Mouse (Mus musculus): ENCODE measurements around the gene Unc119. TPM values are rescaled to one million over a fixed set of nuclear protein-coding genes. Genes with fewer than 3 reads are reported as not detected.

Gene Unc119
- 33.6 TPM for polyA plus RNA-seq (2017; shearing (Covaris generic))

DNA sequence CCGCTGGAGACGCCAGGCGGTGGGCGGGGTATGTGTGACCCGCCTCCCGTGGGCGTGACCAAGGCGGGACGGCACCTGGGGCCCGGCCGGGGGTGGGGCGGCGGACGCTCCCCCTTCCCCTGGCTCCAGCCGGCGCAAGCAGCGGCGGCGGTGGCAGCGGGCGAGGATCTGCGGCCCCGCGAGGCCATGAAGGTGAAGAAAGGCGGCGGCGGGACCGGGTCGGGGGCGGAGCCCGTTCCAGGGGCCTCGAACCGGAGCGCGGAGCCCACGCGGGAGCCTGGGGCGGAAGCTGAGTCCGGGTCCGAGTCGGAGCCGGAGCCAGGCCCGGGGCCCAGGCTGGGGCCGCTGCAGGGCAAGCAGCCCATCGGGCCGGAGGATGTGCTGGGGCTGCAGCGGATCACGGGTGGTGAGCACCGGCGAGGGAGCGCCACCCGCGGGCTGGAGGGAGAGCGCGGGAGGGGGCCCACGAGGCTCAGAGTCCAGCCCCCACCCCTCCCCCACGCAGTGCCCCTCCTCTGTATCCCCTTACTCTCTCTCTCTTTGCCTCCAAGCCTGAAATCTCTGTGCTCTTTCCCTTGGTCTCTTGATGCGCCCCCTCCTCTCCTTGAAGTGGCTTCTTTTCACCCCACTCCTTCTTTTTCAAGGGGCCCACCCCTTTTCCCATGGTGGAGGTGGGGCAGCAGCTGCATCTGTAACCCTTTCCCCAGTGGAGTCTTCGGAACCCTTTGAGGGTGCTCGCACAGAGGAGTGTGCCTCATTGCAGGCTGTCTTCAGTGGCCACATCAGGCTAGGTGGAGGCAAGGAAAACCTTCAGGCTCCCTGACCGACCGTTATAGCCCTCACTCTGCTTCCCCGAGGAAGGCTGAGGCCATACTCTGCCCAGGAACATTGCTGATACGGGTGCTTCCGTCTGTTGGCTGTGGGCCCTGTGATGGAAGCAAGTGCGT is at the start of gene Unc119:
TSS of gene Unc119 (plus strand) at position 102 of the 947 bp plus-strand sequence.

DNA sequence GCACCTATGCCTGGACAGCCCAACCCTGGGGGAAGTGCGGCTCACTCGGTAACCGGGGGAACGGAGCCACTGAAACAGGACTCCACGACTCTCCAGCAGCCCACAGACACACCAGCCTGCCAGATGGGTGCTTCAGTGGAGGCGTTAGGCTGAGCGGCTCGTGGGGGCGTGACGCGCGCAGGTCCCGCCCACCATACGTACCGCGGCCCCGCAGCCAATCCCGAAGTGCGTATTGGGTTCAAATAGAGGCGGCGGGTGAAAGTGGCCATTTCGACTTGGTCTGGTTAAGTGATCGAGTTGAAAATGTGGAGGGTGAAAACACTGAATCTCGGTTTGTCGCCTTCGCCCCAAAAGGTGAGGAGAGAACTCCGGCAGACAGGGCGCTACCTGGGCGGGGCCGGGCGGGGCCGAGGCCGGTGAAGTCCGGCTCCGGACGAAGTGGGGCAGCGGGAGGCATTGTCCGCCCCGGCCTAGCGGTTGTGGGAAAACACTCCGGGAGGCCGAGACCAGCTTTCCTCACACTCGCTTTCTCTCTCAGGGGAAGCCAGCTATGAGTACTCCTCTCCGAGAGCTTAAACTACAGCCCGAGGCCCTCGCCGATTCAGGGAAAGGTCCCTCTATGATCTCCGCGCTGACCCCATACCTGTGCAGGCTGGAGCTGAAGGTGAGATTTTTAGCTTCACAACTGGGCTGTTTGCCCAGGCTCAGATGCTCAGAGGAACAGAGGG is 41.8 kb upstream of the Unc119 start, which contains the start of gene Spag5:
TSS of gene Spag5 (plus strand) at position 173 of the 728 bp plus-strand sequence.

DNA sequence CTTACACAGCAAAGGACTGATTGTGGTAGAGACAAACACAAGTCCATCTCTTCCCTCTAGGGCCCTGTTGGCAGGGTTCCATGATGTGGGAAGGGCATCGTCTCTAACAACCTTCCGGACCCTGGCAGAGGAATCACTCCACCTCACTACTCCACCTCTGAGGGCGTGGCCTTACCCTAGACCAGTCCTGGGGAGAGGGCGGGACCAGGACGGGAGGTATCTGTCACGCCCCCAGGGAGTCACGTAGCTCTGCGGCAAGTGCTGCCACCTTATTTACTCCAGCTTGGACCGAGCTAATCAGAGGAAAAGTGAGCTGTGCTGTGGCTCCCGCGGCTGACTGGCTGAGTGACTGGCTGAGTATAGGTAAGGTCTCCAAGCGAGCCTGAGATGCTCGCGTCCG is 20.4 kb upstream of the Unc119 start, which contains the start of gene Aldoc:
TSS of gene Aldoc (plus strand) at position 109 of the 400 bp plus-strand sequence.

DNA sequence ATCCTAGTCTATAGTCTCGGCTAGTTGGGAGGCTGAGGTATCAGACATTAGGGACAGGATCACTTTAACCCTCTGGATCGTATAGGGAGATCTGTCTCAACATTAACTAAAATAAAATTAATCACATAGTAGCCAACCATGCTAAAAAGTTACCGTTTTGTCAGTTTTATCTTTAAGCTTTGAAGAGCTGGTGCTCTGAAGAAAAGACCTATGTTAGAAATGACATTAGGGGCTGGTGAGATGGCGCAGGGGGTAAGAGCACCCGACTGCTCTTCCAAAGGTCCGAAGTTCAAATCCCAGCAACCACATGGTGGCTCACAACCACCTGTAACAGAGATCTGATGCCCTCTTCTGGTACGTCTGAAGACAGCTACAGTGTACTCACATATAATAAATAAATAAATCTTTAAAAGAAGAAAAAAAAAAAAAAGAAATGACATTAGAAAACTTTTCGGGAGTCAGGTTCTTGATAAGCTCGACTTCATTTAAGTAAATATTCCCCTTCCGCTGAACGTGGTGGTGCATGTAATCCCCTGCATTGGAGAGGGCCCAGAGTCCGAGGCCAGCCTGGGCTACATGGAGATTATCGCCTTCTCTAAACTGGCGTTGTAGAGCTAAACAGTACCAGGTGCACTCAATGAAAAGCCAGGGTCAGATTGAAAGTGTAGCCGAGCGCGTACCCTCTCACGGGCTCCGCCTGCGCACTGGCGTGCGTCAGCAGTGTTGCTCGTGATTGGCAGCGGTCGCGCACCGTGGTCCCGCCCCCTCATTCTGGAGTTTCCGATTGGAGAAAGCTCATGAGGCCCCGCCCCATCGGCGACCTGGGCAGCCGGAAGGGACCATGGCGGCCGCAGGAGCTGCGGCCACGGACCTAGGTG is 15.4 kb upstream of the Unc119 start, which contains the start of gene Pigs:
TSS of gene Pigs (plus strand) at position 782 of the 878 bp plus-strand sequence.

DNA sequence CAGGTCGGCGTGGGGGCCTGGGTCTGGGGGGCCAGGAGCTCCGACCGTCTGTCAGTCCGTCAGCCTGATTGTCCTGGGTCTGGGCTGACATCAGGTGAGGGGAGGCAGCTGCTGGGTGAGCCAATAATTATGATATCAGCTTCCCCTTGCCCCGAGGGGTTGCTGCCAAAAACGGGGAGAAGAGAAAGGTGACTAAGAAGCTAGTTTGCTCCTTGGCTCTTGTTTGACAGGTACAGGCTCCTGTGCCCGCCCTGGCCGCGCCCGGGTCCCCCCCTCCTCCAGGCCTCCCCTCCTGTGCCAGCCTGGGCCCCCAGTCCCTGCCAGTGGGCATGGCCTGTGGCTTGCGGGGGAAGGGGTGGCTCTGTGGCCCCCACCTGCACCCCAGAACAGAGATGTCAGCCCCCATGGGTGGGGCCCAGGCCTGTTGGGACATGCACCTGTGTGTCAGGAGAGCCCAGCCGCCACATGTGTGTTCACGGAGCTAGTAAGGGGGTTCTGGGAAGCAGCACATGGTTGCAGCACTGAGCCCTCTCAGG is 43.3 kb downstream of the Unc119 start, which contains the start of gene Foxn1:
TSS of gene Foxn1 (minus strand) at position 51 of the 536 bp plus-strand sequence.

Other genes with a start within 250 kb of the Unc119 start
- 28.8 TPM for gene Fam222b, start 248.8 kb upstream of the Unc119 start, polyA plus RNA-seq (2017; shearing (Covaris generic))
- gene Traf4, start 177.9 kb upstream of the Unc119 start, polyA plus RNA-seq (2017; shearing (Covaris generic)) = 6.3 TPM
- 14.2 TPM for gene Nek8, start 166.8 kb upstream of the Unc119 start, polyA plus RNA-seq (2017; shearing (Covaris generic))
- 4.6 TPM for gene Tlcd1, start 166.8 kb upstream of the Unc119 start, polyA plus RNA-seq (2017; shearing (Covaris generic))
- gene Rpl23a, start 159.9 kb upstream of the Unc119 start, polyA plus RNA-seq (2017; shearing (Covaris generic)) = 1,229 TPM
- 0.80 TPM for gene Rab34, start 155.1 kb upstream of the Unc119 start, polyA plus RNA-seq (2017; shearing (Covaris generic))
- 0.82 TPM for gene Proca1, start 150.1 kb upstream of the Unc119 start, polyA plus RNA-seq (2017; shearing (Covaris generic))
- 100 TPM for gene Sdf2, start 97.7 kb upstream of the Unc119 start, polyA plus RNA-seq (2017; shearing (Covaris generic))
- 62.3 TPM for gene Supt6, start 97.5 kb upstream of the Unc119 start, polyA plus RNA-seq (2017; shearing (Covaris generic))
- 91.3 TPM for gene 2610507B11Rik, start 81.7 kb upstream of the Unc119 start, polyA plus RNA-seq (2017; shearing (Covaris generic))
- gene BC030499, start 52.6 kb upstream of the Unc119 start, polyA plus RNA-seq (2017; shearing (Covaris generic)) = 0.30 TPM
- gene Spag5, start 42.0 kb upstream of the Unc119 start, polyA plus RNA-seq (2017; shearing (Covaris generic)) = 2.6 TPM
- gene Aldoc, start 20.5 kb upstream of the Unc119 start, polyA plus RNA-seq (2017; shearing (Covaris generic)) = 13.5 TPM
- 148 TPM for gene Pigs, start 15.1 kb upstream of the Unc119 start, polyA plus RNA-seq (2017; shearing (Covaris generic))
- not detected for gene Foxn1, start 43.1 kb downstream of the Unc119 start, polyA plus RNA-seq (2017; shearing (Covaris generic))
- not detected for gene Slc13a2, start 78.7 kb downstream of the Unc119 start, polyA plus RNA-seq (2017; shearing (Covaris generic))
- 2.4 TPM for gene Slc46a1, start 122.2 kb downstream of the Unc119 start, polyA plus RNA-seq (2017; shearing (Covaris generic))
- gene Sarm1, start 154.3 kb downstream of the Unc119 start, polyA plus RNA-seq (2017; shearing (Covaris generic)) = 2.2 TPM
- not detected for gene Vtn, start 155.6 kb downstream of the Unc119 start, polyA plus RNA-seq (2017; shearing (Covaris generic))
- gene Sebox, start 160.0 kb downstream of the Unc119 start, polyA plus RNA-seq (2017; shearing (Covaris generic)) = not detected
- gene Tmem199, start 168.7 kb downstream of the Unc119 start, polyA plus RNA-seq (2017; shearing (Covaris generic)) = 50.4 TPM
- 41.5 TPM for gene Poldip2, start 168.7 kb downstream of the Unc119 start, polyA plus RNA-seq (2017; shearing (Covaris generic))
- 25.7 TPM for gene Tnfaip1, start 192.8 kb downstream of the Unc119 start, polyA plus RNA-seq (2017; shearing (Covaris generic))
- 122 TPM for gene Ift20, start 192.9 kb downstream of the Unc119 start, polyA plus RNA-seq (2017; shearing (Covaris generic))
- gene Tmem97, start 207.3 kb downstream of the Unc119 start, polyA plus RNA-seq (2017; shearing (Covaris generic)) = 14.1 TPM